Mouse (Mus musculus) intestine, embryonic 15.5 days (tissue): ENCODE measurements around the gene Mast3. TPM values are rescaled to one million over a fixed set of nuclear protein-coding genes. Genes with fewer than 3 reads are reported as not detected.
A peak's percentile ranks its signal among the peaks of the same experiment; 100 is the strongest.

Source experiments
- ATAC-seq: fragments of 200-750 bp; cut with Nextera tagmentation; 2 replicates; pipeline ENCODE4 v1.8.0; 2017; ENCODE audit warnings: moderate TSS enrichment, moderate library complexity
- H3K27ac ChIP-seq: fragments of 300-500 bp; sonication (generic); 2 replicates; pipeline ENCODE4 v1.5.1; 2015; ENCODE audit warnings: mild to moderate bottlenecking, inconsistent platforms
- H3K27me3 ChIP-seq: fragments of 300-500 bp; sonication (generic); replicated peaks from 2 replicates; pipeline ENCODE4 v1.6.1; 2015; ENCODE audit warnings: inconsistent platforms
- H3K36me3 ChIP-seq: fragments of 300-500 bp; sonication (generic); 2 replicates; pipeline ENCODE4 v1.6.1; 2015; ENCODE audit warnings: inconsistent platforms
- H3K4me1 ChIP-seq: fragments of 300-500 bp; sonication (generic); replicated peaks from 2 replicates; pipeline ENCODE4 v1.6.1; 2015; ENCODE audit warnings: inconsistent platforms
- H3K4me2 ChIP-seq: fragments of 300-500 bp; sonication (generic); replicated peaks from 2 replicates; pipeline ENCODE4 v1.6.1; 2015; ENCODE audit warnings: mild to moderate bottlenecking, inconsistent platforms
- H3K4me3 ChIP-seq: fragments of 300-500 bp; sonication (generic); replicated peaks from 2 replicates; pipeline ENCODE4 v1.5.1; 2015; ENCODE audit warnings: inconsistent platforms
- H3K9ac ChIP-seq: fragments of 300-500 bp; sonication (generic); 2 replicates; pipeline ENCODE4 v1.6.1; 2015; ENCODE audit warnings: inconsistent platforms
- H3K9me3 ChIP-seq: fragments of 300-500 bp; sonication (generic); 2 replicates; pipeline ENCODE4 v1.6.1; 2016; ENCODE audit warnings: inconsistent platforms
- WGBS: fragments of 180-500 bp; shearing (Covaris S2); methylation state at CpG from one replicate; pipeline ENCODE4 v1.1.7; 2015; 5-methylcytosine and 5-hydroxymethylcytosine counted together
- polyA plus RNA-seq: library from polyadenylated mRNA; unstranded; fragments of >200 nt; fragmentation: Nextera tagmentation; extraction: Ambion mirVana; gene quantifications from 2 replicates; pipeline ENCODE4 v1.2.1, GENCODE M21; 2015

The Mast3 gene
- 13.2 and 16.8 TPM in 2 replicates for polyA plus RNA-seq

- peak; percentile 92 for ATAC-seq
- no peaks in the 10 kb centered on the region for H3K36me3 ChIP-seq
- peak within 1 kb of the TSS; percentile 45 for H3K9ac ChIP-seq
- peak within 1 kb of the TSS; percentile 96 for H3K4me2 ChIP-seq
- H3K27ac ChIP-seq, result no peak within 1 kb of the TSS
- under 1% methylated on average over 45 of the region's 45 CpGs for WGBS
- peaks cover 13% of the 10 kb centered on the region for H3K4me1 ChIP-seq
- H3K9me3 ChIP-seq, result no peaks in the 10 kb centered on the region
- H3K27me3 ChIP-seq, result peaks cover 19% of the 10 kb centered on the region
- H3K4me3 ChIP-seq, result peak within 1 kb of the TSS; percentile 55
Measured at GRCm38 (mm10) chr8:70804481-70805206, at the start of gene Mast3. Gene Mast3 (minus strand): TSS chr8:70805054.

GRCm38 (mm10) chr8:70853863-70854262, 49.0 kb upstream of the Mast3 start:
- Histone ChIP-seq H3K4me2 (no peak overlapping the region), H3K27ac (no peak overlapping the region), H3K9me3 (no peaks in the 10 kb centered on the region), H3K36me3 (no peaks in the 10 kb centered on the region), H3K4me1 (peaks cover 23% of the 10 kb centered on the region), H3K27me3 (no peaks in the 10 kb centered on the region), H3K4me3 (no peak overlapping the region), H3K9ac (no peak overlapping the region)
- ATAC-seq, result no peak
- WGBS, result 78% methylated on average over 2 of the region's 2 CpGs

GRCm38 (mm10) chr8:70852595-70853231, 47.9 kb upstream of the Mast3 start:
- ATAC-seq, result no peak
- WGBS, result 91% methylated on average over 41 of the region's 41 CpGs

GRCm38 (mm10) chr8:70851837-70852236, 47.0 kb upstream of the Mast3 start:
- H3K4me2 ChIP-seq, result no peak overlapping the region
- H3K36me3 ChIP-seq, result no peaks in the 10 kb centered on the region
- no peak overlapping the region for H3K4me3 ChIP-seq
- 0 out of 2 replicates have a peak, but pooled peaks have one; percentile 7 for ATAC-seq
- no peak overlapping the region for H3K27ac ChIP-seq
- WGBS, result 40% methylated on average over 6 of the region's 6 CpGs
- H3K4me1 ChIP-seq, result peaks cover 10% of the 10 kb centered on the region
- H3K27me3 ChIP-seq, result no peaks in the 10 kb centered on the region
- peak overlapping the region; percentile 5; the same call in 1 of the 2 replicates for H3K9ac ChIP-seq
- H3K9me3 ChIP-seq, result no peaks in the 10 kb centered on the region

More at GRCm38 (mm10) chr8:70852595-70853231, 47.9 kb upstream of the Mast3 start:
- H3K27me3 ChIP-seq, result no peaks in the 10 kb centered on the region
- no peaks in the 10 kb centered on the region for H3K36me3 ChIP-seq
- H3K4me1 ChIP-seq, result peaks cover 18% of the 10 kb centered on the region
- H3K4me3 ChIP-seq, result no peak overlapping the region
- no peak overlapping the region for H3K27ac ChIP-seq
- H3K9me3 ChIP-seq, result no peaks in the 10 kb centered on the region
- H3K9ac ChIP-seq, result no peak overlapping the region
- no peak overlapping the region for H3K4me2 ChIP-seq

- no peak overlapping the region for H3K27ac ChIP-seq
- no peaks in the 10 kb centered on the region for H3K9me3 ChIP-seq
- no peak overlapping the region for H3K4me3 ChIP-seq
- no peak overlapping the region for H3K4me2 ChIP-seq
- peaks cover 6% of the 10 kb centered on the region for H3K4me1 ChIP-seq
- WGBS, result 82% methylated on average over 4 of the region's 4 CpGs
- no peak for ATAC-seq
- H3K27me3 ChIP-seq, result no peaks in the 10 kb centered on the region
- H3K9ac ChIP-seq, result no peak overlapping the region
- no peaks in the 10 kb centered on the region for H3K36me3 ChIP-seq
Measured at GRCm38 (mm10) chr8:70850947-70851346, 46.1 kb upstream of the Mast3 start.

- 77% methylated on average over 7 of the region's 7 CpGs for whole genome bisulfite sequencing
- Histone ChIP-seq H3K27ac (no peak overlapping the region), H3K9ac (no peak overlapping the region), H3K36me3 (no peaks in the 10 kb centered on the region), H3K4me1 (peaks cover 6% of the 10 kb centered on the region), H3K27me3 (no peaks in the 10 kb centered on the region), H3K4me2 (no peak overlapping the region), H3K9me3 (no peaks in the 10 kb centered on the region), H3K4me3 (no peak overlapping the region)
- no peak for ATAC-seq
Measured at GRCm38 (mm10) chr8:70850132-70850845, 45.4 kb upstream of the Mast3 start.

- H3K9ac ChIP-seq, result no peak overlapping the region
- H3K9me3 ChIP-seq, result no peaks in the 10 kb centered on the region
- 87% methylated on average over 3 of the region's 3 CpGs for WGBS
- H3K4me1 ChIP-seq, result peaks cover 6% of the 10 kb centered on the region
- H3K4me2 ChIP-seq, result no peak overlapping the region
- H3K27ac ChIP-seq, result no peak overlapping the region
- no peaks in the 10 kb centered on the region for H3K27me3 ChIP-seq
- H3K36me3 ChIP-seq, result no peaks in the 10 kb centered on the region
- ATAC-seq, result no peak
- H3K4me3 ChIP-seq, result no peak overlapping the region
Measured at GRCm38 (mm10) chr8:70849333-70849990, 44.6 kb upstream of the Mast3 start.

- no peak for ATAC-seq
- no peaks in the 10 kb centered on the region for H3K27me3 ChIP-seq
- no peak overlapping the region for H3K4me2 ChIP-seq
- no peaks in the 10 kb centered on the region for H3K36me3 ChIP-seq
- no peak overlapping the region for H3K9ac ChIP-seq
- H3K4me3 ChIP-seq, result no peak overlapping the region
- H3K9me3 ChIP-seq, result no peaks in the 10 kb centered on the region
- 57% methylated on average over 15 of the region's 15 CpGs for WGBS
- H3K4me1 ChIP-seq, result peaks cover 4% of the 10 kb centered on the region
- no peak overlapping the region for H3K27ac ChIP-seq
Measured at GRCm38 (mm10) chr8:70846371-70847154, 41.7 kb upstream of the Mast3 start.

GRCm38 (mm10) chr8:70845108-70845507, 40.3 kb upstream of the Mast3 start:
- ATAC-seq, result no peak
- Histone ChIP-seq H3K4me2 (no peak overlapping the region), H3K4me1 (peaks cover 15% of the 10 kb centered on the region), H3K27me3 (no peaks in the 10 kb centered on the region), H3K9me3 (no peaks in the 10 kb centered on the region), H3K9ac (no peak overlapping the region), H3K4me3 (no peak overlapping the region), H3K36me3 (no peaks in the 10 kb centered on the region), H3K27ac (no peak overlapping the region)
- 46% methylated on average over 5 of the region's 5 CpGs for WGBS

GRCm38 (mm10) chr8:70844523-70844922, 39.7 kb upstream of the Mast3 start:
- Histone ChIP-seq H3K9me3 (no peaks in the 10 kb centered on the region), H3K36me3 (no peaks in the 10 kb centered on the region), H3K4me2 (no peak overlapping the region), H3K9ac (no peak overlapping the region), H3K4me3 (no peak overlapping the region), H3K27ac (no peak overlapping the region), H3K4me1 (peaks cover 16% of the 10 kb centered on the region), H3K27me3 (no peaks in the 10 kb centered on the region)
- WGBS, result 2% methylated on average over 6 of the region's 6 CpGs
- no peak for ATAC-seq

- ATAC-seq, result no peak
- Histone ChIP-seq H3K27ac (no peak overlapping the region), H3K9ac (no peak overlapping the region), H3K36me3 (no peaks in the 10 kb centered on the region), H3K4me1 (peaks cover 16% of the 10 kb centered on the region), H3K9me3 (no peaks in the 10 kb centered on the region), H3K4me3 (no peak overlapping the region), H3K4me2 (no peak overlapping the region), H3K27me3 (no peaks in the 10 kb centered on the region)
- WGBS, result 88% methylated on average over 8 of the region's 8 CpGs
Measured at GRCm38 (mm10) chr8:70843941-70844340, 39.1 kb upstream of the Mast3 start.
